Comparison of ENCODE assay signal across 20 mouse cellular contexts in the genomic region with DNA sequence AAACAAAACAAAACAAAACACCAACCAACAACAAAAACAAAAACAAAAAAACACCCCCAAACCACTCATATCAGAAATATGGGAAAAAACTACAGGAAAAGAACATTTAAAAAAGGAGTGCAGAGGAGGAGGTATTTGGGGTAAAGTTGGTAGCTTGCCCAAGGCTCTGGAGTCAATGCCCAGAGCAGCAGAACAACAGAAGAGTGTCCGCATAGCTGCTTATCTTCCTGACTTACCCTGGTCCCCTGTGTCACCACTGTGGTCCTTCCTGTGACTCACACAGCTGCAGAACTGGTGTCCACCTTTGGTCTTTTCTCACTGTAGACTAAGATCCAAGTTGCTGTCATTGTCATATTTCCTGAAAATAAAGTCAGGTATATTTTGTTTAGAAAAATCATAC. TPM values are rescaled to one million over a fixed set of nuclear protein-coding genes. Genes with fewer than 3 reads are reported as not detected.
DNase-seq lines count a peak whose midpoint lies in the region.
"Had no signal": no experiment of that assay in that cellular context is flagged by ENCODE, and none has a peak within 500 bp of the region (broad histone marks: within the 10 kb centered on the region; RNA-seq: fewer than 3 reads in every experiment).

No protein-coding gene starts in this region.

- H3K9me3 ChIP-seq in heart, embryonic 10.5 days, result no peaks in the 10 kb centered on the region
- H3K9me3 ChIP-seq: embryonic facial prominence, embryonic 10.5 days; forebrain, embryonic 13.5 days; heart, embryonic 12.5 days; hindbrain, embryonic 12.5 days had no signal

- no peak overlapping the region for H3K27ac ChIP-seq in heart, embryonic 10.5 days
- H3K27ac ChIP-seq: embryonic facial prominence, embryonic 10.5 days; forebrain, embryonic 13.5 days; gastrocnemius, adult 2 months; hindbrain, embryonic 12.5 days had no signal

- no peaks in the 10 kb centered on the region for H3K27me3 ChIP-seq in heart, embryonic 10.5 days (ENCODE audit: insufficient read depth, poor library complexity, severe bottlenecking)
- H3K27me3 ChIP-seq: CH12.LX; forebrain, embryonic 13.5 days; heart, embryonic 12.5 days; hindbrain, embryonic 12.5 days had no signal

- H3K36me3 ChIP-seq in heart, embryonic 10.5 days, result no peaks in the 10 kb centered on the region
- H3K36me3 ChIP-seq: embryonic facial prominence, embryonic 10.5 days; heart, embryonic 12.5 days; hindbrain, embryonic 12.5 days had no signal

- H3K4me1 ChIP-seq in heart, embryonic 10.5 days, result peaks cover 10% of the 10 kb centered on the region

- DNase-seq in adrenal gland, adult 2 months, result peak; percentile 59
- no peak for DNase-seq in adrenal gland, postnatal 25 days
- peak; percentile 58 for DNase-seq in heart, embryonic 10.5 days (ENCODE audit: low spot score)
- no peak for DNase-seq in heart, postnatal 25 days (ENCODE audit: low spot score)
- peak; percentile 42 for DNase-seq in adrenal gland, postnatal 10 days
- no peak for DNase-seq in cerebellum, postnatal 4 days (ENCODE audit: low spot score in 2 of 2)
- DNase-seq in frontal cortex, postnatal 25 days (ENCODE audit: low spot score in 2 of 2), result no peak
- DNase-seq: cerebellum, adult 11 months; cerebellum, adult 8-10 months; cerebellum, postnatal 14 days; forebrain, postnatal 0 days; gastrocnemius, adult 2 months; gastrocnemius, postnatal 25 days; heart, postnatal 4 days; kidney, adult 8-10 months had no signal

- intact Hi-C loops in heart, postnatal 25 days (cut with DNase I), result loop anchor here (5.0 kb wide), 1 partner anchor 168 kb away; no protein-coding TSS in a partner anchor

- no peak overlapping the region for H3K4me3 ChIP-seq in heart, embryonic 10.5 days
- H3K4me3 ChIP-seq: embryonic facial prominence, embryonic 10.5 days; forebrain, embryonic 13.5 days; gastrocnemius, adult 2 months; heart, embryonic 12.5 days; hindbrain, embryonic 12.5 days had no signal

- 56% methylated on average over 1 of the region's 1 CpGs for WGBS in heart, embryonic 10.5 days

RNA-seq across cellular contexts. Expression of gene Cdk19, which starts 15.2 kb away (rescaled TPM):
- 10 to 100 TPM in 1 of 2 experiments, 1 to 10 TPM in 1; 8.7 to 12.7 TPM for total RNA-seq in adrenal gland, adult 2 months (2021)
- polyA plus RNA-seq in adrenal gland, adult 2 months (2012; rRNA removed), result 5.2 and 5.8 TPM in 2 replicates
- 14.1 and 19.0 TPM in 2 replicates for total RNA-seq in adrenal gland, postnatal 25 days (2021)
- polyA plus RNA-seq in heart, embryonic 10.5 days (2016; fragmentation: Nextera tagmentation; extraction: Ambion mirVana), result 5.2 and 6.1 TPM in 2 replicates
- 10 to 100 TPM; 11.9 to 15.7 TPM for total RNA-seq in heart, postnatal 25 days (2021)
- total RNA-seq in adrenal gland, postnatal 10 days (2021), result 10 to 100 TPM; 11.9 to 12.9 TPM

RNA-seq across cellular contexts. Expression of gene Amd1, which starts 52.6 kb away (rescaled TPM):
- total RNA-seq in adrenal gland, adult 2 months (2021), result 10 to 100 TPM; 39.5 to 47.5 TPM
- 1.8 and 2.0 TPM in 2 replicates for polyA plus RNA-seq in adrenal gland, adult 2 months (2012; rRNA removed)
- 41.1 and 55.9 TPM in 2 replicates for total RNA-seq in adrenal gland, postnatal 25 days (2021)
- 55.2 and 59.1 TPM in 2 replicates for polyA plus RNA-seq in heart, embryonic 10.5 days (2016; fragmentation: Nextera tagmentation; extraction: Ambion mirVana)
- total RNA-seq in heart, postnatal 25 days (2021), result 10 to 100 TPM; 58.8 to 86.5 TPM
- 10 to 100 TPM; 30.2 to 31.8 TPM for total RNA-seq in adrenal gland, postnatal 10 days (2021)

Comparison
In these comparisons a context has a peak if more than half of its experiments do, and no peak if none do; other contexts are left out.
1. DNase-seq: peak in adrenal gland, adult 2 months (single experiment), heart, embryonic 10.5 days (single experiment) and adrenal gland, postnatal 10 days (single experiment); none in adrenal gland, postnatal 25 days (single experiment), heart, postnatal 25 days (single experiment), cerebellum, postnatal 4 days (0 of 2) and frontal cortex, postnatal 25 days (0 of 2).